ENCODE assay signal across 9 mouse cellular contexts in the genomic region with DNA sequence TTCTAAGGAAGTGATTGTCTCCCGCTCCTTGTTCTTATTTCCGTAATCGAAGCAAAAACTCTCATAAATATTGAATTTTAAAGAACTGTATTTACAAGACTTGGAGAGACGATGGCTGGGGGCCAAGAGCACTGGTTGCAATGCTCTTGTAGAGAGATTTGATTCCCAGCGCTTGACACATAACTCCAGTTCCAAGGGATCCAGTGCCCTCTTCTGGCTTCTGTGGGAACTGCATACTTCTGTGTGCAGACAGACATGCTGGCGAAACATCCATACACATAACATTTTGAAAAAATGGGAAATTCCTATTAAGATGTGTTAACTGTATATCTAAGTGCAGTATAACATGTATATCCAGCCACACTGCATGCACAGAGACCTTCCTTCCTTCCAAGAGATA.
A peak's percentile ranks its signal among the peaks of the same experiment; 100 is the strongest.
DNase-seq lines count a peak whose midpoint lies in the region; ATAC-seq and TF ChIP-seq lines count a peak whose summit lies in the region.
"Had no signal": no experiment of that assay in that cellular context is flagged by ENCODE, and none has a peak within 500 bp of the region (broad histone marks: within the 10 kb centered on the region; RNA-seq: fewer than 3 reads in every experiment).

No protein-coding gene starts in this region.

- H3K36me3 ChIP-seq in hindbrain, postnatal 0 days (ENCODE audit: insufficient read depth, low read length) = no peaks in the 10 kb centered on the region
- no peaks in the 10 kb centered on the region for H3K36me3 ChIP-seq in hindbrain, embryonic 14.5 days (replicated peaks; ENCODE audit: control insufficient read depth, insufficient read depth)
- no peaks in the 10 kb centered on the region for H3K36me3 ChIP-seq in lung, embryonic 14.5 days (ENCODE audit: insufficient read depth)
- H3K36me3 ChIP-seq: limb, embryonic 13.5 days had no signal

- no peaks in the 10 kb centered on the region for H3K4me1 ChIP-seq in hindbrain, postnatal 0 days (ENCODE audit: insufficient read depth, low read length)
- no peaks in the 10 kb centered on the region for H3K4me1 ChIP-seq in hindbrain, embryonic 14.5 days (replicated peaks; ENCODE audit: control insufficient read depth, insufficient read depth, low read length)
- no peaks in the 10 kb centered on the region for H3K4me1 ChIP-seq in lung, embryonic 14.5 days (ENCODE audit: insufficient read depth)

- TF ChIP-seq CTCF in hindbrain, postnatal 0 days (IDR thresholded peaks at IDR 0.05; ENCODE audit: low read depth) = peak; percentile 42
- TF ChIP-seq CTCF in lung, embryonic 14.5 days (IDR thresholded peaks at IDR 0.05; ENCODE audit: low read depth) = peak; percentile 48
- peak; percentile 30; the same call in 1 of the 2 replicates for TF ChIP-seq CTCF in brain, embryonic 14.5 days (IDR thresholded peaks at IDR 0.05; ENCODE audit: borderline replicate concordance, extremely low read depth, insufficient read depth, insufficient read length)

- no peak overlapping the region for H3K4me3 ChIP-seq in hindbrain, postnatal 0 days (ENCODE audit: low read length)
- no peak overlapping the region for H3K4me3 ChIP-seq in hindbrain, embryonic 14.5 days (replicated peaks; ENCODE audit: low read length)
- no peak overlapping the region for H3K4me3 ChIP-seq in lung, embryonic 14.5 days (ENCODE audit: low read depth, low read length)
- H3K4me3 ChIP-seq: limb, embryonic 13.5 days had no signal

- WGBS in hindbrain, postnatal 0 days = 94% methylated on average over 6 of the region's 6 CpGs
- 90% methylated on average over 6 of the region's 6 CpGs for WGBS in hindbrain, embryonic 14.5 days
- WGBS in lung, embryonic 14.5 days = 85% methylated on average over 6 of the region's 6 CpGs

- no peak overlapping the region for H3K27ac ChIP-seq in hindbrain, postnatal 0 days
- H3K27ac ChIP-seq in hindbrain, embryonic 14.5 days = no peak overlapping the region
- H3K27ac ChIP-seq in lung, embryonic 14.5 days (ENCODE audit: low read depth) = no peak overlapping the region
- H3K27ac ChIP-seq: limb, embryonic 13.5 days had no signal

- H3K9ac ChIP-seq in hindbrain, postnatal 0 days (replicated peaks; ENCODE audit: low read length) = no peak overlapping the region
- H3K9ac ChIP-seq in hindbrain, embryonic 14.5 days = no peak overlapping the region
- H3K9ac ChIP-seq in lung, embryonic 14.5 days = no peak overlapping the region
- H3K9ac ChIP-seq: limb, embryonic 13.5 days had no signal

- peak; percentile 21 for DNase-seq in hindbrain, postnatal 0 days (ENCODE audit: low spot score)
- DNase-seq in hindbrain, embryonic 14.5 days (ENCODE audit: low spot score) = no peak
- peak; percentile 44 for DNase-seq in lung, embryonic 14.5 days
- DNase-seq in lung, postnatal 4 days = no peak
- DNase-seq in ES-CJ7 (ENCODE audit: low read depth, low spot score) = peak; percentile 66
- no peak for DNase-seq in brain, embryonic 14.5 days (ENCODE audit: low read depth)
- no peak for DNase-seq in spleen, postnatal 10 days (ENCODE audit: low spot score in 2 of 2)

- H3K27me3 ChIP-seq in hindbrain, postnatal 0 days (ENCODE audit: insufficient read depth, low read length) = no peaks in the 10 kb centered on the region
- H3K27me3 ChIP-seq in hindbrain, embryonic 14.5 days (ENCODE audit: control insufficient read depth, insufficient read depth, low read length) = no peaks in the 10 kb centered on the region
- H3K27me3 ChIP-seq in lung, embryonic 14.5 days (ENCODE audit: insufficient read depth, low read length) = peaks cover 5% of the 10 kb centered on the region; the same call in 1 of the 2 replicates
- H3K27me3 ChIP-seq: limb, embryonic 13.5 days had no signal

- no peak overlapping the region for H3K4me2 ChIP-seq in hindbrain, postnatal 0 days (ENCODE audit: low read depth, low read length)
- H3K4me2 ChIP-seq in hindbrain, embryonic 14.5 days (replicated peaks) = no peak overlapping the region
- no peak overlapping the region for H3K4me2 ChIP-seq in lung, embryonic 14.5 days
- H3K4me2 ChIP-seq: limb, embryonic 13.5 days had no signal

- ATAC-seq in hindbrain, postnatal 0 days = no peak
- no peak for ATAC-seq in hindbrain, embryonic 14.5 days (ENCODE audit: low FRiP score)
- no peak for ATAC-seq in lung, embryonic 14.5 days (ENCODE audit: insufficient read depth)
- ATAC-seq: forebrain, embryonic 14.5 days had no signal

- no peak for TF ChIP-seq POLR2A in brain, embryonic 14.5 days (IDR thresholded peaks at IDR 0.05; ENCODE audit: borderline replicate concordance, extremely low read depth, insufficient read depth, insufficient read length, poor library complexity, severe bottlenecking)

- no peaks in the 10 kb centered on the region for H3K9me3 ChIP-seq in hindbrain, postnatal 0 days (ENCODE audit: low read length)
- no peaks in the 10 kb centered on the region for H3K9me3 ChIP-seq in hindbrain, embryonic 14.5 days (ENCODE audit: control insufficient read depth, low read length)
- no peaks in the 10 kb centered on the region for H3K9me3 ChIP-seq in lung, embryonic 14.5 days (ENCODE audit: low read depth, low read length)

Comparison
In these comparisons a context has a peak if more than half of its experiments do, and no peak if none do; other contexts are left out.
1. DNase-seq: peak in hindbrain, postnatal 0 days (single experiment), lung, embryonic 14.5 days (single experiment) and ES-CJ7 (single experiment); none in hindbrain, embryonic 14.5 days (single experiment), lung, postnatal 4 days (0 of 2), brain, embryonic 14.5 days (single experiment) and spleen, postnatal 10 days (0 of 2).
2. Peak in every context shown above with its lines, with median percentiles within 50 percentile points of each other: CTCF ChIP-seq.